Mouse (Mus musculus) large intestine, adult 2 months (tissue): ENCODE measurements around the gene Fgd5. TPM values are rescaled to one million over a fixed set of nuclear protein-coding genes. Genes with fewer than 3 reads are reported as not detected.
"Not testable (repeated sequence)": the region's sequence is repeated elsewhere in the genome, so short reads cannot be mapped to it uniquely, and the experiment has no call there.

ENCODE experiments used
- DNase-seq: peaks from one replicate; pipeline ENCODE4 v3.0.0-alpha.2; 2012; ENCODE audit warnings: low read depth, low spot score
- WGBS: fragments of 180-500 bp; shearing (Covaris S2); methylation state at CpG from one replicate; pipeline ENCODE4 v1.1.7; 2018; 5-methylcytosine and 5-hydroxymethylcytosine counted together
- polyA plus RNA-seq: library from polyadenylated mRNA; depleted of rRNA; stranded (reverse); fragments of >200 nt; gene quantifications from 2 replicates; pipeline ENCODE4 v1.2.3, GENCODE M21; 2012; rRNA removed

The Fgd5 gene
- 2.9 and 4.2 TPM in 2 replicates for polyA plus RNA-seq

GRCm38 (mm10) chr6:91978371-91979300, at the start of gene Fgd5:
Fgd5 (plus strand) TSS chr6:91978878.
- DNase-seq: no peak
- WGBS: 3% methylated on average over 62 of the region's 62 CpGs

- WGBS: 58% methylated on average over 5 of the region's 5 CpGs
- DNase-seq: no peak
These were observed 47.4 kb upstream of the Fgd5 start for GRCm38 (mm10) chr6:91931231-91931630.

GRCm38 (mm10) chr6:91938491-91938890, 40.2 kb upstream of the Fgd5 start:
- no peak for DNase-seq
- WGBS: 52% methylated on average over 4 of the region's 4 CpGs

GRCm38 (mm10) chr6:91948426-91948825, 30.3 kb upstream of the Fgd5 start:
- DNase-seq: no peak
- WGBS: 33% methylated on average over 2 of the region's 2 CpGs

GRCm38 (mm10) chr6:91958015-91958414, 20.7 kb upstream of the Fgd5 start:
- 13% methylated on average over 3 of the region's 8 CpGs for WGBS
- DNase-seq: not testable (repeated sequence)

- 27% methylated on average over 8 of the region's 8 CpGs for WGBS
- DNase-seq: no peak
These were observed 18.5 kb upstream of the Fgd5 start for GRCm38 (mm10) chr6:91960028-91960811.

GRCm38 (mm10) chr6:91963429-91963828, 15.2 kb upstream of the Fgd5 start:
- 30% methylated on average over 4 of the region's 4 CpGs for WGBS
- DNase-seq: no peak

- DNase-seq: no peak
- 84% methylated on average over 8 of the region's 8 CpGs for WGBS
These were observed 13.6 kb upstream of the Fgd5 start for GRCm38 (mm10) chr6:91965060-91965459.

GRCm38 (mm10) chr6:91966006-91966405, 12.7 kb upstream of the Fgd5 start:
- DNase-seq: no peak
- 56% methylated on average over 6 of the region's 6 CpGs for WGBS

GRCm38 (mm10) chr6:91972201-91972646, 6.5 kb upstream of the Fgd5 start:
- no peak for DNase-seq

GRCm38 (mm10) chr6:91973972-91974371, 4.7 kb upstream of the Fgd5 start:
- DNase-seq: no peak
- WGBS: 74% methylated on average over 6 of the region's 6 CpGs

More at GRCm38 (mm10) chr6:91972201-91972646, 6.5 kb upstream of the Fgd5 start:
- WGBS: 36% methylated on average over 9 of the region's 9 CpGs

- no peak for DNase-seq
- WGBS: 14% methylated on average over 23 of the region's 23 CpGs
These were observed 771 bp downstream of the Fgd5 start for GRCm38 (mm10) chr6:91979301-91979996.

- no peak for DNase-seq
- 60% methylated on average over 3 of the region's 3 CpGs for WGBS
These were observed 1.3 kb downstream of the Fgd5 start for GRCm38 (mm10) chr6:91980011-91980410.

GRCm38 (mm10) chr6:91990101-91990500, 11.4 kb downstream of the Fgd5 start:
- no peak for DNase-seq
- 78% methylated on average over 8 of the region's 8 CpGs for WGBS

- DNase-seq: no peak
- WGBS: 34% methylated on average over 2 of the region's 2 CpGs
These were observed 14.1 kb downstream of the Fgd5 start for GRCm38 (mm10) chr6:91992823-91993222.

GRCm38 (mm10) chr6:91993795-91994505, 15.3 kb downstream of the Fgd5 start:
- 54% methylated on average over 8 of the region's 8 CpGs for WGBS
- DNase-seq: no peak

- WGBS: 76% methylated on average over 8 of the region's 8 CpGs
- no peak for DNase-seq
These were observed 17.4 kb downstream of the Fgd5 start for GRCm38 (mm10) chr6:91996072-91996471.

- WGBS: 86% methylated on average over 1 of the region's 1 CpGs
- DNase-seq: no peak
These were observed 24.0 kb downstream of the Fgd5 start for GRCm38 (mm10) chr6:92002558-92003285.

- WGBS: 55% methylated on average over 2 of the region's 2 CpGs
- no peak for DNase-seq
These were observed 25.0 kb downstream of the Fgd5 start for GRCm38 (mm10) chr6:92003646-92004045.
